Mouse (Mus musculus) ES-Bruce4 (cell line): Measurements from ENCODE around the gene Stam2. TPM values are rescaled to one million over a fixed set of nuclear protein-coding genes. Genes with fewer than 3 reads are reported as not detected.

Experiments used
- H3K27ac ChIP-seq: 2 replicates; pipeline ENCODE4 v1.5.1; 2012; ENCODE audit warnings: low read length, inconsistent platforms; ENCODE audit not compliant: insufficient read depth
- H3K27me3 ChIP-seq: 2 replicates; pipeline ENCODE4 v1.6.1; 2012; ENCODE audit warnings: mild to moderate bottlenecking, low read length, inconsistent platforms; ENCODE audit not compliant: control insufficient read depth, poor library complexity, insufficient read depth, severe bottlenecking
- H3K36me3 ChIP-seq: 2 replicates; pipeline ENCODE4 v1.6.1; 2012; ENCODE audit warnings: inconsistent platforms, mild to moderate bottlenecking, low read length, moderate library complexity; ENCODE audit not compliant: control insufficient read depth, poor library complexity, insufficient read depth, severe bottlenecking
- H3K4me1 ChIP-seq: one replicate; pipeline ENCODE4 v1.8.1; 2011; ENCODE audit warnings: low read length; ENCODE audit not compliant: control insufficient read depth, insufficient read depth
- H3K4me3 ChIP-seq: 2 replicates; pipeline ENCODE4 v1.5.1; 2011; ENCODE audit warnings: low read depth, mild to moderate bottlenecking, low read length
- H3K9ac ChIP-seq: 2 replicates; pipeline ENCODE4 v1.6.1; 2012; ENCODE audit warnings: low read depth, mild to moderate bottlenecking, inconsistent platforms; ENCODE audit not compliant: poor library complexity, severe bottlenecking
- H3K9me3 ChIP-seq: replicated peaks from 2 replicates; pipeline ENCODE4 v1.6.1; 2012; ENCODE audit warnings: mild to moderate bottlenecking, low read length, inconsistent platforms; ENCODE audit not compliant: control insufficient read depth, poor library complexity, insufficient read depth, severe bottlenecking
- CTCF ChIP-seq: IDR thresholded peaks from one replicate; pipeline ENCODE4 v1.8.1; 2011; ENCODE audit warnings: low read depth, low read length
- EP300 ChIP-seq: IDR thresholded peaks from 2 replicates; pipeline ENCODE4 v1.6.1; 2011; ENCODE audit warnings: low read depth, low read length; ENCODE audit not compliant: insufficient read depth
- POLR2A ChIP-seq: IDR thresholded peaks from one replicate; pipeline ENCODE4 v1.8.1; 2011; ENCODE audit warnings: low read length; ENCODE audit not compliant: insufficient read depth
- polyA plus RNA-seq: library from polyadenylated mRNA; stranded (reverse); fragments of >200 nt; gene quantifications from 2 replicates; pipeline ENCODE4 v1.2.4, GENCODE M21; 2011; ENCODE audit warnings: low read depth; ENCODE audit not compliant: missing spikeins, insufficient read depth, insufficient read length

The Stam2 gene
- polyA plus RNA-seq, 1 experiment: 37.9 TPM

- H3K9me3 ChIP-seq: no peaks in the 10 kb centered on the region
- H3K27me3 ChIP-seq: no peaks in the 10 kb centered on the region
- H3K36me3 ChIP-seq: peaks cover 2% of the 10 kb centered on the region; the same call in 1 of the 2 replicates
- no peak overlapping the region for H3K4me3 ChIP-seq
- no peak overlapping the region for H3K9ac ChIP-seq
- H3K27ac ChIP-seq: no peak overlapping the region
- TF ChIP-seq CTCF (no peak), EP300 (no peak), POLR2A (no peak)
- no peaks in the 10 kb centered on the region for H3K4me1 ChIP-seq
Measured at GRCm38 (mm10) chr2:52694604-52695003, 47.5 kb downstream of the Stam2 start.

- no peak overlapping the region for H3K27ac ChIP-seq
Measured at GRCm38 (mm10) chr2:52691745-52692144, 50.3 kb downstream of the Stam2 start.

GRCm38 (mm10) chr2:52686601-52687000, 55.5 kb downstream of the Stam2 start:
- Histone ChIP-seq H3K9me3 (no peaks in the 10 kb centered on the region), H3K27ac (no peak overlapping the region), H3K27me3 (no peaks in the 10 kb centered on the region), H3K4me3 (no peak overlapping the region), H3K36me3 (no peaks in the 10 kb centered on the region), H3K4me1 (no peaks in the 10 kb centered on the region), H3K9ac (no peak overlapping the region)
- no peak for TF ChIP-seq CTCF
- no peak for TF ChIP-seq POLR2A
- no peak for TF ChIP-seq EP300

More at GRCm38 (mm10) chr2:52691745-52692144, 50.3 kb downstream of the Stam2 start:
- no peak overlapping the region for H3K4me3 ChIP-seq
- H3K9me3 ChIP-seq: no peaks in the 10 kb centered on the region
- H3K9ac ChIP-seq: no peak overlapping the region
- no peaks in the 10 kb centered on the region for H3K4me1 ChIP-seq
- H3K27me3 ChIP-seq: no peaks in the 10 kb centered on the region
- TF ChIP-seq POLR2A (no peak), CTCF (peak; percentile 25)
- no peaks in the 10 kb centered on the region for H3K36me3 ChIP-seq

- H3K27ac ChIP-seq: no peak overlapping the region
- no peaks in the 10 kb centered on the region for H3K9me3 ChIP-seq
- peaks cover 19% of the 10 kb centered on the region for H3K27me3 ChIP-seq
- no peak overlapping the region for H3K4me3 ChIP-seq
- no peaks in the 10 kb centered on the region for H3K36me3 ChIP-seq
- H3K9ac ChIP-seq: no peak overlapping the region
- H3K4me1 ChIP-seq: no peaks in the 10 kb centered on the region
- no peak for TF ChIP-seq POLR2A
- no peak for TF ChIP-seq EP300
- TF ChIP-seq CTCF: no peak
Measured at GRCm38 (mm10) chr2:52677589-52677988, 64.5 kb downstream of the Stam2 start.

GRCm38 (mm10) chr2:52676913-52677303, 65.2 kb downstream of the Stam2 start:
- Histone ChIP-seq H3K4me1 (no peaks in the 10 kb centered on the region), H3K9ac (no peak overlapping the region), H3K27ac (no peak overlapping the region), H3K27me3 (peaks cover 19% of the 10 kb centered on the region), H3K4me3 (no peak overlapping the region), H3K9me3 (no peaks in the 10 kb centered on the region), H3K36me3 (no peaks in the 10 kb centered on the region)
- no peak for TF ChIP-seq CTCF
- no peak for TF ChIP-seq EP300
- TF ChIP-seq POLR2A: no peak

GRCm38 (mm10) chr2:52676023-52676912, 65.8 kb downstream of the Stam2 start, which contains the start of gene Cacnb4:
Gene Cacnb4, minus strand, starts transcription at chr2:52676831.
- Histone ChIP-seq H3K27ac (no peak within 1 kb of the TSS), H3K9me3 (no peaks in the 10 kb centered on the region), H3K4me1 (no peaks in the 10 kb centered on the region), H3K4me3 (peak within 1 kb of the TSS; percentile 66), H3K36me3 (no peaks in the 10 kb centered on the region), H3K27me3 (peaks cover 19% of the 10 kb centered on the region), H3K9ac (peak within 1 kb of the TSS; percentile 67)
- TF ChIP-seq CTCF (no peak), POLR2A (no peak)
